Mouse (Mus musculus) liver, postnatal 0 days (tissue): ENCODE measurements at regions not wholly inside any gene's neighbourhood (a gene's known extent, or its start where the extent isn't known, plus 50 kb on each side); places are given as distances from the start of the nearest gene placed in this dataset.

Source experiments
- ATAC-seq: fragments of 200-750 bp; cut with Nextera tagmentation; 2 replicates; pipeline ENCODE4 v1.8.0; 2017; ENCODE audit warnings: mild to moderate bottlenecking, moderate library complexity
- DNase-seq: peaks from one replicate; pipeline ENCODE4 v3.0.0-alpha.2; 2016
- H3K27ac ChIP-seq: fragments of 300-500 bp; sonication (generic); 2 replicates; pipeline ENCODE4 v1.5.1; 2014; ENCODE audit warnings: antibody characterized with exemption, moderate library complexity, mild to moderate bottlenecking, low read depth
- H3K27me3 ChIP-seq: fragments of 300-500 bp; sonication (generic); 2 replicates; pipeline ENCODE4 v1.6.1; 2014; ENCODE audit warnings: low read length, control low read depth, mixed read lengths; ENCODE audit not compliant: insufficient read depth
- H3K36me3 ChIP-seq: fragments of 300-500 bp; sonication (generic); replicated peaks from 2 replicates; pipeline ENCODE4 v1.6.1; 2014; ENCODE audit warnings: mild to moderate bottlenecking, control low read depth, low read length, moderate library complexity, mixed read lengths; ENCODE audit not compliant: insufficient read depth
- H3K4me1 ChIP-seq: fragments of 300-500 bp; sonication (generic); 2 replicates; pipeline ENCODE4 v1.6.1; 2014; ENCODE audit warnings: antibody characterized with exemption, mild to moderate bottlenecking, control low read depth; ENCODE audit not compliant: insufficient read depth
- H3K4me2 ChIP-seq: fragments of 300-500 bp; sonication (generic); 2 replicates; pipeline ENCODE4 v1.6.1; 2014; ENCODE audit warnings: low read depth, mild to moderate bottlenecking, low read length, moderate library complexity, mixed read lengths
- H3K4me3 ChIP-seq: fragments of 300-500 bp; sonication (generic); 2 replicates; pipeline ENCODE4 v1.5.1; 2014; ENCODE audit warnings: low read depth, low read length
- H3K9ac ChIP-seq: fragments of 300-500 bp; sonication (generic); replicated peaks from 2 replicates; pipeline ENCODE4 v1.6.1; 2014; ENCODE audit warnings: mild to moderate bottlenecking, moderate library complexity
- H3K9me3 ChIP-seq: fragments of 300-500 bp; sonication (generic); 2 replicates; pipeline ENCODE4 v1.6.1; 2016; ENCODE audit warnings: mild to moderate bottlenecking, control low read depth, low read length, mixed read lengths
- CTCF ChIP-seq: sonication (generic); IDR thresholded peaks from 2 replicates; pipeline ENCODE4 v1.5.1; 2016; ENCODE audit warnings: antibody characterized with exemption, low read depth
- EP300 ChIP-seq: IDR thresholded peaks from 2 replicates; pipeline ENCODE4 v1.6.1; 2016; ENCODE audit warnings: antibody characterized with exemption, low read depth, mild to moderate bottlenecking
- WGBS: fragments of 180-500 bp; shearing (Covaris S2); extraction: QIAGEN DNeasy Blood & Tissue Kit; methylation state at CpG from one replicate; pipeline ENCODE4 v1.1.7; 2014; ENCODE audit not compliant: insufficient replicate concordance; 5-methylcytosine and 5-hydroxymethylcytosine counted together

DNA sequence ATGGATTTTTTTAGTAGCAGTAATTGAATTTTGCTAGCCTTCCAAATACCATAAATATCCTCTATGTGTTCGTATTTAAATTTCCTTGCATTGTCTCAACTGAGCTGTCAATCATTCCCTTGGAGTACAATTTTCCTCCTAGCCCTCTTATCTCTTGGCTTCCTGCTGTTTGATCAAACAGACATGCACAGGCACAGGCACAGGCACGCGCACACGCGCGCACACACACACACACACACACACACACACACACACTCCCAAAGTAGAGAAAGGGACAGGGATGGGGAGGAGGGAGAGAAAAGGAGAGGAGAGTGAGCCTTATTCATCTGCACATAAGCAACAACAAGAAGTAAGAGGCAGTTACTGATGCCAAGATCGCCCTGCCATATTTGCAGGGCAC, 760.9 kb downstream of the Defb40 start:
- no peaks in the 10 kb centered on the region for H3K36me3 ChIP-seq
- ATAC-seq (no peak), DNase-seq (no peak)
- H3K27me3 ChIP-seq: no peaks in the 10 kb centered on the region
- WGBS: 63% methylated on average over 7 of the region's 7 CpGs
- H3K9me3 ChIP-seq: no peaks in the 10 kb centered on the region
- no peak overlapping the region for H3K4me2 ChIP-seq
- H3K4me1 ChIP-seq: no peaks in the 10 kb centered on the region
- TF ChIP-seq EP300 (no peak), CTCF (no peak)
- H3K27ac ChIP-seq: no peak overlapping the region
- H3K4me3 ChIP-seq: no peak overlapping the region
- H3K9ac ChIP-seq: no peak overlapping the region

DNA sequence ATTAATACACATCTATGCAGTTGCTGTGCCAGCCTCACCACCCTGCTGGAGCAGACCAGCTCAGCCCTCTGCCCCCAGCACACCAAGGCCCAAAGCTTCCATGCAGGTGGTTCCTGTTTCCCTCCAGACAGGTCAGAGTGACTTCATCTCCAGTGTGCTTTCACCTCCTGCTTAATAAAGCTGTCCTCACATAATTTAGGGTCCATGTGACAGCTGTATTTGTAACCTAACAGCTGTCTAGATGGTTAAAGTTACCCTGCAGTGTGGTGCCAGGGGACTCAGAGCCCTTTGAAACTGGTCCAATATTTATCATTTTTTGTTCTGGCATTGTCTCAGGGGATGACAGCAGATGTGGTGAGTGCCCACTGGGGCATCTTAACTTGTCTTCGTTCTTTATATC, 761.5 kb downstream of the Defb40 start:
- Histone ChIP-seq H3K4me2 (no peak overlapping the region), H3K27me3 (no peaks in the 10 kb centered on the region), H3K9me3 (no peaks in the 10 kb centered on the region), H3K4me3 (no peak overlapping the region), H3K4me1 (no peaks in the 10 kb centered on the region), H3K27ac (no peak overlapping the region), H3K36me3 (no peaks in the 10 kb centered on the region), H3K9ac (no peak overlapping the region)
- DNase-seq (no peak), ATAC-seq (no peak)
- TF ChIP-seq EP300 (no peak), CTCF (no peak)
- 61% methylated on average over 1 of the region's 1 CpGs for WGBS

DNA sequence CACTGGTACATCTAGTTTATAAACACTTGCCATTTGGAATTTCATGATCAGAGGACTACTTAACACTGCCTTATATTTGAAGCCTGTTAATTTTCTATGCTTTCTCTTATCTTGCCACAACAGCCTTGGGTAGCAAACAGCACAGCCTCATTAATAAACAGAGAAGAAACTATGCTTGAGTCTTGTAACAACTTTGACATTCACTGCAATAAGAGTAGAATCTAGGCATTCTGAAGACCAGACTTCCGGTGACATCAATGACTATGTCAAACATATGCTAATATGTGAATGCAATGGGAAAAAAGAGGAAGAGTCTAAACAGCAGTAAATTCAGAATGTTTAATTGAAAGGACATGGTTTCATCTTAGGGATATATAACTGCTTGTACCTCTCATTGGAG, 768.0 kb downstream of the Defb40 start:
- Histone ChIP-seq H3K4me1 (no peaks in the 10 kb centered on the region), H3K27ac (no peak overlapping the region), H3K4me2 (no peak overlapping the region), H3K4me3 (no peak overlapping the region), H3K9ac (no peak overlapping the region), H3K9me3 (no peaks in the 10 kb centered on the region), H3K36me3 (no peaks in the 10 kb centered on the region), H3K27me3 (no peaks in the 10 kb centered on the region)
- TF ChIP-seq CTCF: no peak
- DNase-seq (no peak), ATAC-seq (no peak)
- 61% methylated on average over 1 of the region's 1 CpGs for WGBS

DNA sequence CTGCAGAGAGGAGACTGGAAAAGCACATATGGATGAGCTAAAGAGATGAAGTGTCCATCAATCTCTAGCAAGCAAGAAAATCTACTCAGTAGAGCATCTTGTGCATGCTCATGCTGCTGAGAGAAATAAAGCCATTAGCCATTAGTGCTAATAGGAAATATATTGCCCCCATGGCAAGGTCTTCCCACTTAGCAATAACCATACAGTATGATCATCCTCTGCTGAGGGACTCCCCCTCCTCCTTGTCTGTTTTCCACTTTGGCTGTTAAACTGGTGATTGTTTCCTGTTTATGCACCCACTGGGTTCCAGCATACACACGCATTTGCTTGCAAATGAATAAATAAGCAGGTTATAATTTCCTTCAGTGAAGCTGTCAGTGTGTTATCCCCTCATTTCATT, 769.4 kb downstream of the Defb40 start:
- DNase-seq: no peak
- WGBS: 45% methylated on average over 1 of the region's 1 CpGs
- Histone ChIP-seq H3K4me3 (no peak overlapping the region), H3K36me3 (no peaks in the 10 kb centered on the region), H3K4me2 (no peak overlapping the region), H3K9ac (no peak overlapping the region), H3K27me3 (no peaks in the 10 kb centered on the region), H3K4me1 (no peaks in the 10 kb centered on the region), H3K27ac (no peak overlapping the region), H3K9me3 (no peaks in the 10 kb centered on the region)
- ATAC-seq: no peak
- TF ChIP-seq CTCF (no peak), EP300 (no peak)

DNA sequence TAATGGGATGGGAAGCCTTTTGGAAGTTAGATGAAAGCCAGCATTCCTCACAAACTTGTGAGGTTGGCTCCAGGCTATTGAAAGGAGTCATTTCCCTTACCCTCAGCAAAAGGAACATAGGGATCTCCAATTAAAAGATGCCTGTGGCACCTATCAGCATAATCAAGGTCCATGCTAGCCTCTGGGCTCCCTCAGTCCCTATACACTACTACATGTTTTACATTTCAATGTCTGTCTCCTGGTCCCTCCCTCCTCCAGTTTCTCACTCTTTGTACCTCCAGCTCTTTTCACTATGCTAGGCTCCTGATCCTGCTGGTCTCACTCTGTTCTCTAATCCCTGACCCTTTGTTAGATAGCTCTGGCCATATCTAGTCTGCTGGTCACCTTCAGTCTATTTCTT, 790.6 kb downstream of the Defb40 start:
- H3K9me3 ChIP-seq: no peaks in the 10 kb centered on the region
- ATAC-seq: no peak
- no peak overlapping the region for H3K9ac ChIP-seq
- no peaks in the 10 kb centered on the region for H3K4me1 ChIP-seq
- DNase-seq: no peak
- no peak overlapping the region for H3K4me3 ChIP-seq
- H3K27ac ChIP-seq: no peak overlapping the region
- no peak for TF ChIP-seq CTCF
- no peak for TF ChIP-seq EP300
- H3K4me2 ChIP-seq: no peak overlapping the region
- H3K27me3 ChIP-seq: no peaks in the 10 kb centered on the region
- no peaks in the 10 kb centered on the region for H3K36me3 ChIP-seq

DNA sequence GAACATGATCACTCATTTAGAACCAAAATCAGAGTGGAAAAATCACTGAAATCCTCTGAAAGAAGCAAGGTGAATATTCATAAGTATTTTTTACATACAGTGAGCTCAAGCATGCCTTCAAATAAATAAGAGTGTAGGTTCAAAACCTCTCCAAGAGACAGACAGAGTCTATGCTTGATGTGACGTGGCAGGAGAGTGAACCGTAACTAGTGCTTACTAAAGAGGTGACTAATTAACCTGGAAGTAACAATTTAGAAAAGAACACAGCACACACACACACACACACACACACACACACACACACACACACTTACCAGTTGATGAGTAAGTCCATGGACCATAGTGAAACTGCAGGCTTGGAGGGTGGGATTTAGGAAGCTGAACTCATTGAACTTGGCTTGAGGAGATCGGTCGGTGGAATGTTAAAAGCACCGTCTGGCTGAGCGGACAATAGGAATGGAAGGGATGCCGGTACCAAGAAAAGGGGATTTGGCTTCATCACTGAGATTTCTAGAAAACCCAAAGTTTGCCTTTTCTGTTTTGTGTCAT, 802.4 kb downstream of the Defb40 start:
- Histone ChIP-seq H3K27ac (no peak overlapping the region), H3K36me3 (no peaks in the 10 kb centered on the region), H3K4me2 (no peak overlapping the region), H3K27me3 (no peaks in the 10 kb centered on the region), H3K9me3 (no peaks in the 10 kb centered on the region), H3K9ac (no peak overlapping the region), H3K4me1 (no peaks in the 10 kb centered on the region), H3K4me3 (no peak overlapping the region)
- WGBS: 85% methylated on average over 7 of the region's 7 CpGs
- DNase-seq (no peak), ATAC-seq (no peak)
- TF ChIP-seq EP300 (no peak), CTCF (no peak)

DNA sequence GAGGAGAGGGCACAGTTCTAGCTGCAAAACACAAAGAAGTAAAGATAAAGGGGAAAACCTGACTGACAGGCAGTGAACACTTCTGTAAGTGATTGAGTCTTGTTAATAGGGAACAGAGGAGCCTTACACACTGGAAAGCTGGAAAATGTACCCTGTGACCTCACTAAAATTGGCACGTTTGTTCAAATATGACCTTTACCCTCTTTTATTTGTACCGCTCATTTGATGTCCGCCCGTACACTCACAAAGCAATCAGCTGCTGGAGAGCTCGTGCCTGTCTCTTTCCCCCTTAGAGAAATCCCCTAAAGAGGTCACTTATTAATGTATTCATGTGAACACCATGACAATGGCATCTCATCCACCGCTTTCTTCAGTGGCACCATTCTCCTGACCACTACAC, 819.4 kb downstream of the Defb40 start:
- WGBS: 54% methylated on average over 6 of the region's 6 CpGs
- no peaks in the 10 kb centered on the region for H3K36me3 ChIP-seq
- ATAC-seq (peak; percentile 72), DNase-seq (no peak)
- TF ChIP-seq EP300 (no peak), CTCF (no peak)
- H3K9me3 ChIP-seq: no peaks in the 10 kb centered on the region
- H3K27me3 ChIP-seq: no peaks in the 10 kb centered on the region
- H3K9ac ChIP-seq: no peak overlapping the region
- H3K4me3 ChIP-seq: no peak overlapping the region
- H3K27ac ChIP-seq: no peak overlapping the region
- no peak overlapping the region for H3K4me2 ChIP-seq
- H3K4me1 ChIP-seq: 0 out of 2 replicates have a peak, but pooled peaks cover 3% of the 10 kb centered on the region
